In genomic region chr1:26243351-26243750, GRCm38 (mm10) we compare ENCODE assay signal across 26 mouse cellular contexts.
"Had no signal": no experiment of that assay in that cellular context is flagged by ENCODE, and none has a peak within 500 bp of the region (broad histone marks: within the 10 kb centered on the region; RNA-seq: fewer than 3 reads in every experiment).

No protein-coding gene starts in this region.

- H3K36me3 ChIP-seq: heart, embryonic 10.5 days; heart, embryonic 12.5 days; hindbrain, embryonic 10.5 days; hindbrain, embryonic 12.5 days; hindbrain, embryonic 15.5 days; intestine, embryonic 15.5 days; limb, embryonic 10.5 days; limb, embryonic 12.5 days; liver, embryonic 13.5 days; liver, embryonic 15.5 days had no signal

- DNase-seq: gastrocnemius, adult 2 months; gastrocnemius, postnatal 10 days; gastrocnemius, postnatal 25 days; heart, adult 18-20 months; heart, postnatal 10 days; heart, postnatal 4 days; kidney, adult 18-20 months; kidney, adult 8-10 months; kidney, postnatal 10 days; kidney, postnatal 25 days; kidney, postnatal 4 days; liver; liver, embryonic 13.5 days had no signal

- H3K27me3 ChIP-seq: heart, embryonic 12.5 days; hindbrain, embryonic 12.5 days; hindbrain, embryonic 15.5 days; intestine, embryonic 15.5 days; limb, embryonic 12.5 days; liver, embryonic 13.5 days; liver, embryonic 15.5 days had no signal

- H3K9ac ChIP-seq: heart, embryonic 12.5 days; hindbrain, embryonic 12.5 days; hindbrain, embryonic 15.5 days; intestine, embryonic 15.5 days; limb, embryonic 12.5 days; liver, embryonic 13.5 days; liver, embryonic 15.5 days had no signal

- H3K9me3 ChIP-seq: heart, embryonic 10.5 days; heart, embryonic 12.5 days; hindbrain, embryonic 10.5 days; hindbrain, embryonic 12.5 days; hindbrain, embryonic 15.5 days; intestine, embryonic 15.5 days; limb, embryonic 10.5 days; limb, embryonic 12.5 days; liver, embryonic 13.5 days; liver, embryonic 15.5 days had no signal

- ATAC-seq: inflammation-experienced regulatory T-cells, adult 6 months; intestine, embryonic 15.5 days; intestine, postnatal 0 days had no signal

- H3K4me1 ChIP-seq: heart, embryonic 10.5 days; heart, embryonic 12.5 days; hindbrain, embryonic 10.5 days; hindbrain, embryonic 12.5 days; hindbrain, embryonic 15.5 days; intestine, embryonic 15.5 days; limb, embryonic 10.5 days; limb, embryonic 12.5 days; liver, embryonic 13.5 days; liver, embryonic 15.5 days had no signal

- H3K4me2 ChIP-seq: heart, embryonic 12.5 days; hindbrain, embryonic 12.5 days; hindbrain, embryonic 15.5 days; intestine, embryonic 15.5 days; limb, embryonic 12.5 days; liver, embryonic 11.5 days; liver, embryonic 13.5 days; liver, embryonic 15.5 days had no signal

- H3K4me3 ChIP-seq: gastrocnemius, adult 2 months; heart, embryonic 10.5 days; heart, embryonic 12.5 days; hindbrain, embryonic 10.5 days; hindbrain, embryonic 12.5 days; hindbrain, embryonic 15.5 days; intestine, embryonic 15.5 days; layer of hippocampus, adult 2 months; limb, embryonic 10.5 days; limb, embryonic 12.5 days; liver, embryonic 13.5 days; liver, embryonic 15.5 days had no signal

- H3K27ac ChIP-seq: gastrocnemius, adult 2 months; heart, embryonic 10.5 days; hindbrain, embryonic 10.5 days; hindbrain, embryonic 12.5 days; hindbrain, embryonic 15.5 days; intestine, embryonic 15.5 days; layer of hippocampus, adult 2 months; limb, embryonic 10.5 days; limb, embryonic 12.5 days; liver, embryonic 13.5 days; liver, embryonic 15.5 days had no signal
